Mouse (Mus musculus) thymus, adult 18-20 months (tissue): Measurements from ENCODE around the gene Coa3.
A peak's percentile ranks its signal among the peaks of the same experiment; 100 is the strongest.

ENCODE experiments used
- DNase-seq, 2 experiments: peaks; one replicate each; pipeline ENCODE4 v3.0.0; 2022; ENCODE audit warnings: mixed read lengths in 2 of 2

The Coa3 gene

DNA sequence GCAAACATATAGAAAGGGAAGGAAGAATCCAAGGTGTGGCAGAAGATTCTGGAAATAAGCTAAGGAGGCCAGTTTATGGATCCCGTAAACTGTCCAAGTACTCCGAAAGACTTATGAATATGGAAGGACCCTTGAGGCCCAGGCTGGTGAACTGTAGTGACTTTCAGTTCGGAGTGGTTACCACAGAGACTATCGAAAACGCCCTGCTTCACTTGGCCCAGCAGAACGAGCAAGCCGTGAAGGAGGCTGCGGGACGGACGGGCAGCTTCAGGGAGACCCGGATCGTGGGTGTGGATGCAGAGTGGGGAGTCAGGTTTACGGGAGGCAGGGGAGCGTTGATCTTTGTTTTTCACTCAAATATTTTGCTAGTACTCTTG is 267 bp upstream of the Coa3 start:
- no peak for DNase-seq

DNA sequence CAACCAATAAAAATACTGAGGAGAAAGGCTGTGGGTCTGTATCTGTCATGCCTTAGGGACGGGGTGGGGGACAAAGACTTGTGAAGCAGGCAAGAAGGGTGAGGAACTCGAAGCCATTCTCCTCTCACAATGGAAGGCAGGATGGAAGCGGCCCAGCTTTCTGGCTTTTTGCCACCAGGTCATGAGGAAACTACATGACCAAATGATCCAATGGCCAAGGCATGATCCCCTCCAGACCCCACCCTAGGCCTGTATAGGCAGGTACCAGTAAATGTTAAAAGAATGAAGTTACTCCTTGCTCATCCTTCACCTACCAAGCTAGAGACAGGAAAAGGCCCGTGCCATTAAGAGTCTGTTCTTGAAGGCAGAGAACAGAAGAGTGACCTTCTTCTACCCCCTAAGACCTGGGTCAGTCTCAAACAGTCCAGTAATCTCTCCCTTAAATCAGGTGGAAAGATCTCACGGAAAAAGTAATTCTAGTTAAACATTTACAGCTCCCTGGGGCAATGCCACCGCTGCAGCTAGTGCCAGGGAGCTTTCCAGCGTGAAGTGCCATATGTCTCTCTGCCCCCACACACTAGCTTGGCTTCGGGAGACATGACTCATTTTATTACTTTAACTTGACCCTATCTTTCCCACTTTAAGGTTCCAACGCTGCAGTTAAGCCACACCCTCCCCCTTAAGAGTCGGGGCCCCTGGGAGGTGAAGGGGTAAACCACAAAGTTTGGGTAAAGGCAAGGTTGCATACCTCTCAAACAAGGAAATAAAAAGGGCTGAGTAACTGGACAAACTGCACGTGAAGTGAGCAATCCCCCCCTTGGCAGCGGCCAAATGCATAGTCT is 1.3 kb downstream of the Coa3 start:
- DNase-seq: no peak

DNA sequence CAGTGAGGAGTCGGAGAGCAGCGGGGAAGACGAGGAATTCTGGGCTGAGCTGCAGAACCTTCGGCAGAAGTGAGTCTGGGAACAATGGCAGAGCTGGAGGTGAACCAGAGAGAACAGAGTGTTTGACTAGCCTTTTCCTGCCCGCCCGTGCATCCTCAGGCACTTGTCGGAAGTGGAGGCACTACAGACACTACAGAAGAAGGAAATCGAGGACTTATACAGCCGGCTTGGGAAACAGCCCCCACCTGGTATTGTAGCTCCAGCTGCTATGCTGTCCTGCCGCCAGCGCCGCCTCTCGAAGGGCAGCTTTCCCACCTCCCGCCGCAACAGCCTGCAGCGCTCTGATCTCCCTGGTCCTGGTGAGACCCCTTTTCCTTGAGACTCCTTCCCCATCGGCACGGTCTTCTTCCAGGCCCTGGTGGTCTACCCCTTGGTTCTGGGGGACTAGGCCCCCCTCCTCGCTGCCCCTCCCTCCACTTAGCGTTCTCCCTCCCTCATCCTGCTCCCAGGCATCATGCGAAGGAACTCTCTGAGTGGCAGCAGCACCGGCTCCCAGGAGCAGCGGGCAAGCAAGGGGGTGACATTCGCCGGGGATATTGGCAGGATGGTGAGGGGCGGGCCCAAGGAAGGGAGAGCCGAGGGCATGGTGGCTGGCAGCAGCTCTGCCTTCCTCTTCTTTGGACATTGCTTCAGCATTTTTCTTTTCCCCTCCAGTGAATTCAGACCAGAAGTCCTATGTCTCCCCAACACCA is 2.4 kb downstream of the Coa3 start:
- DNase-seq: no peak

DNA sequence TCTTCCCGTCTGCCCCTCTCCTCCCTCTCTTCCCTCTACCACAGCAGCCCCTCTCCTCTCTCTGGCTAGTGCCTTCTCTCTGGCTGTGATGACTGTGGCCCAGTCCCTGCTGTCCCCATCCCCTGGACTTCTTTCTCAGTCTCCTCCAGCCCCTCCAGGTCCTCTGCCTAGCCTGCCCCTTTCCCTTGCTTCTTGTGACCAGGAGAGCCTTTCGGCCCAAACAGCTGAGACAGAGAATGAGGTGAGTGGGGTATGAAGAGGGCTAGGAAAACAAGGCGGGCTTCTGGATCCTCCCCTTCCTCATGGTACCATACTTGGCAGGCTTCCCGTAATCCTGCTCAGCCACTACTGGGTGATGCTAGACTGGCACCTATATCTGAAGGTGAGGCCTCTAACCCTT is 3.6 kb downstream of the Coa3 start:
- no peak for DNase-seq

- DNase-seq: no peak
Measured at GRCm38 (mm10) chr11:101272446-101272845, 6.5 kb downstream of the Coa3 start.

- DNase-seq: no peak
Measured at GRCm38 (mm10) chr11:101269577-101270116, 9.3 kb downstream of the Coa3 start.

GRCm38 (mm10) chr11:101265906-101266305 is 13.0 kb downstream of the Coa3 start:
- DNase-seq: no peak

DNA sequence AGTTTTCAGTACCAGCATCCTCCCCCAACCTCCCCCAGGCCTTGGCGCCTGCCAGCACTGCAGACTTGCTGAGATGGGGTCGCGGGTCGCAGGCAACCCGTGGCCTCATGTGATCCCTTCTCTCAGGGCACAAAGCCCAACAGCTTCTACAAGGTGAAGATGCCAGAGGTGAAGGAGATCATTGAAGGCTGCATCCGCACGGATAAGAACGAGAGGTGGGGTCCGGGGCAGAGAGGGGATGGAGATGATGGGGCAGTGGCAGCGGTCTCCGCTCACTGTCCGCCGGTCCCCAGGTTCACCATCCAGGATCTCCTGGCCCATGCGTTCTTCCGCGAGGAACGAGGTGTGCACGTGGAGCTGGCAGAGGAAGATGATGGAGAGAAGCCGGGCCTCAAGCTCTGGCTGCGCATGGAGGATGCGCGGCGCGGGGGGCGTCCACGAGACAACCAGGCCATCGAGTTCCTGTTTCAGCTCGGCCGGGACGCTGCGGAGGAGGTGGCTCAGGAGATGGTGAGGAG is 13.9 kb downstream of the Coa3 start:
- no peak for DNase-seq

- DNase-seq: no peak
Measured at GRCm38 (mm10) chr11:101263989-101264280, 15.0 kb downstream of the Coa3 start.

DNA sequence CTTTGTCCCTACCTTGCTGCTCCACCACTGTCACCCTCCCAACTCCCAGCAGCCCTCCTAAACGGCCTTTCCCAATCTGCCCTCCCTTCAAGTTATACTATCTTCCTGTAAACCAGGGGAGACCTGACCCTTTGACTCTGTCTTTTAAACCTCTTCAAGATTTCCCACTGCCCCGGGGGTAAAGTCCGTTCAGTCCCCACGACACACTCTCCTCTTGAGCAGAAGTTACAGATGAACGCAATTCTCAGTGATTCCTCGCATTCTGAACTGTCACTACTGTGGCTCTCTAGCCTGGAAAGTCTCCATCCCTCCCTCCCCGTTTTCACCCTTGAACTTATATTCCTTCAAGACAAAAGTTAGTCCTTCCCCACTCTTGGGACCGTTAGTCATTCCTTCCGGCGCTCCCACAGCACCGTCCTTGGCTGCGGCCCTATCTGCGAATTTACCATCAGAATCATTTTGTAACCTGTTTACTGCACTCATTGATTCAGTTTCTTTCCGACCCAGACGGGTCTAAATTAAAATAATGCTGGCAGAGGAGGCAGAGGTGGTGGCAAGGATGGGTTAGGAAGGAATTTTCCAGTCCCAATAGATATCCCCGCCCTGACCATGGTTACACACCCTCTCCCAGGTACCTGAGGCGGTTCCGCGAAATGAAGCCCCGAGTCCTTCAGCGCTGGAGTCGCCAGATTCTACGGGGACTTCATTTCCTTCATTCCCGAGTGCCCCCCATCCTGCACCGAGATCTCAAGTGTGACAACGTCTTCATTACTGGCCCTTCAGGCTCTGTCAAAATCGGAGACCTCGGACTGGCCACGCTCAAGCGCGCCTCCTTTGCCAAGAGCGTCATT is 15.6 kb downstream of the Coa3 start:
- DNase-seq: no peak

GRCm38 (mm10) chr11:101262272-101262967 is 16.5 kb downstream of the Coa3 start:
- no peak for DNase-seq

- DNase-seq: no peak
Measured at GRCm38 (mm10) chr11:101260826-101261380, 18.0 kb downstream of the Coa3 start.

DNA sequence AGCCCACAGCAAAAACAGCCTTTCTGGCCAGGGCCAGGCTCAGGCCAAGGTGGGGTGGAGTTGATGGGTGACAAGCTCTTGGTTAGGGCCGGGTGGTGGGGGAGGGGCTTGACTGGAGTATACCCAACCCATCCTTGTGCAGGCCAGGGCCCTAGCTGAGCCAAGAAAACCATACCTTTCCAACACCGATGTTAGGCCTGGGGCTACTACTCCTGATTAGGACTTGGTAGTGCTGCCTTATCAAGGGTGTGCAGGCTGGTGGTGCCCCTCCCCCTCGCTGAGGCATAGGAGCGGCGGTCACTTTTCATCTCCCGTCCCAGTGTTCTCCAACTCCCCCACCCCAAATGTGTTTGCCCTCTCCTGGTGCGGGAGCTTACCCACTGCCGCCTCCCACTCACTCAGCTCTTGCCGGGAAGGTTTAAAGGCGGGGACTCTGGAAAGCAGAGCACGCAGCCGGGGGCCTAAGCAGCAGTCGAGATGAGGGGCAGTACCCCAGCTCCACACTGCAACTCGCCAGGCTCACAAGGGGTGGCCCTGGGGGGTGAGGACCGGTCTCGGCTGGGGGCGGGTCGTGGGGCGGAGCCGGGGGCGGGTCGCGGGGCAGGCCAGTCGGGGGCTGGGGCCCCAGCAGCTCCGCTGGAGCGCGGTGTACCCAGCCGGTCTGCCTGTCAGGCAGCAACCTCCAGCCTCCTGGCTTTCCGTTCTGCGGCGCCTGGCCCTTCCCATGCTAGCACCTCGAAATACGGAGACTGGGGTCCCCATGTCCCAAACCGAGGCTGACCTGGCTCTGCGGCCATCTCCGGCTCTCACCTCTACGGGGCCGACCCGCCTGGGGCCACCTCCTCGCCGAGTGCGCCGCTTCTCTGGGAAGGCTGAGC is 18.7 kb downstream of the Coa3 start, which contains the start of gene Wnk4:
Wnk4 (plus strand) TSS at position 620 of the 878 bp plus-strand sequence.
- no peak for DNase-seq

GRCm38 (mm10) chr11:101259261-101259712 is 19.6 kb downstream of the Coa3 start:
- DNase-seq: no peak

DNA sequence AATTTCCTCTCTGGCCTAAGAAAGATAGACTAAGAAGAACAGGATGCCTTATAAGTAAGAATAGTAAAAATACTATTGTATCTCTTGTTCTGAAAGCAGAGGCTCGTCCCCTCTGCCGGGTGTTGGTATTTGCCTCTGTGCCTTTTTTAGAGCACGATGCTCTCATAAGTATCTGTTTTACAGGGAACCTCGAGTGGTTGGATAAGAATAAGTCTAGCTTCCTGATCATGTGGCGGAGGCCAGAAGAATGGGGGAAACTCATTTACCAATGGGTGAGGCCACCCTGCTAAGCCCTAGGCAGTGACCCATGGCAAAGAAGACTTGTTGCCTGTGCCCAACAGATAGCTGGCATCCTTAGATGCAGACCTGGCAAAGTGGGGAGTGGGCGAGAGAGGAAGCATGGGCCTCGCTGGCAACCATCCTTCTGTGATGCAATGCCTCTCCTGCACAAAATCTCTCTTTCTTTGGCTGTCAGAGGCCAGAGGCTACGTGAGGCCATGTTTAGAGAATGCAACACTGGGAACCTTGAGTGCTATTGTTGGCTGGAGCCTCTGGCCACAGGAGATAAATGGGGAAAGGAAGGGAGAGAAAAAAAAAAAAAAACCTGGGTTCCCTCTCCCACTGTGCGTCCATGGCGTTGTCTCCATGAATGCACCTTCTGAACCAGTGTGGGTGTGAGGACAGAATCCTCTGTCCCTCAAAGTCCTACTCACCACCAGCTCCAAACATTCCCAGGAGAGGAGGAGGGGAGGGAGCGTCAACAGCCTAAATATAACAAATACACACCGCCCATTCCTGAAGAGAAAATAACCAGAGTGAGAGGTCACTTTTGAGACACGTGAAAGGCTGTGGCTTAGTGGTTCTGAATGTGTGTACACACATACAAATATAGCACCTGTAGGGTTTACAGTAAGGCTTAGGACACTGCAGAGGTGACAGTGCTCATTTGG is 22.8 kb downstream of the Coa3 start:
- no peak for DNase-seq

- DNase-seq: peak; percentile 60 to 71
Measured at GRCm38 (mm10) chr11:101253613-101254389, 25.1 kb downstream of the Coa3 start, which contains the start of gene Vps25. TSS of gene Vps25 (plus strand) at chr11:101253707.

GRCm38 (mm10) chr11:101252941-101253340 is 26.0 kb downstream of the Coa3 start:
- no peak for DNase-seq

- no peak for DNase-seq
Measured at GRCm38 (mm10) chr11:101251031-101251430, 27.9 kb downstream of the Coa3 start.
